Mouse (Mus musculus): ENCODE measurements around the gene Pias4.

Pias4 gene

GRCm38 (mm10) chr10:81138821-81139528 lies 28.7 kb downstream of the Pias4 start:
- DNase-seq (ENCODE audit: low spot score in 2 of 2), result no peak

GRCm38 (mm10) chr10:81138131-81138782 lies 29.5 kb downstream of the Pias4 start:
- DNase-seq (ENCODE audit: low spot score in 2 of 2), result peak in 1 of 2 experiments; percentile 35

- peak; percentile 100 for DNase-seq (ENCODE audit: low spot score in 2 of 2)
Measured at GRCm38 (mm10) chr10:81137252-81138130, 30.2 kb downstream of the Pias4 start.

- peak; percentile 69 to 83 for DNase-seq (ENCODE audit: low spot score in 2 of 2)
Measured at GRCm38 (mm10) chr10:81136706-81137231, 31.0 kb downstream of the Pias4 start.

- peak; percentile 48 to 70 for DNase-seq (ENCODE audit: low spot score in 2 of 2)
Measured at GRCm38 (mm10) chr10:81135831-81136705, 31.7 kb downstream of the Pias4 start.

- no peak for DNase-seq (ENCODE audit: low spot score in 2 of 2)
Measured at GRCm38 (mm10) chr10:81134966-81135681, 32.6 kb downstream of the Pias4 start, which contains the start of gene Zbtb7a. Zbtb7a (plus strand) TSS chr10:81135220.

- no peak for DNase-seq (ENCODE audit: low spot score in 2 of 2)
Measured at GRCm38 (mm10) chr10:81134181-81134587, 33.5 kb downstream of the Pias4 start.

GRCm38 (mm10) chr10:81123500-81123899 lies 44.2 kb downstream of the Pias4 start:
- no peak for DNase-seq (ENCODE audit: low spot score in 2 of 2)

- no peak for DNase-seq (ENCODE audit: low spot score in 2 of 2)
Measured at GRCm38 (mm10) chr10:81122889-81123288, 44.8 kb downstream of the Pias4 start.

- no peak for DNase-seq (ENCODE audit: low spot score in 2 of 2)
Measured at GRCm38 (mm10) chr10:81120650-81121049, 47.1 kb downstream of the Pias4 start.

GRCm38 (mm10) chr10:81119625-81120024 lies 48.1 kb downstream of the Pias4 start:
- DNase-seq (ENCODE audit: low spot score in 2 of 2), result no peak

- no peak for DNase-seq (ENCODE audit: low spot score in 2 of 2)
Measured at GRCm38 (mm10) chr10:81112946-81113345, 54.8 kb downstream of the Pias4 start.

GRCm38 (mm10) chr10:81106113-81106721 lies 61.5 kb downstream of the Pias4 start:
- peak; percentile 65 to 86 for DNase-seq (ENCODE audit: low spot score in 2 of 2)

- DNase-seq (ENCODE audit: low spot score in 2 of 2), result peak; percentile 93 to 96
Measured at GRCm38 (mm10) chr10:81105565-81106112, 62.1 kb downstream of the Pias4 start, which contains the start of gene Map2k2. Map2k2 (plus strand) TSS chr10:81105915.
